In the genomic region with DNA sequence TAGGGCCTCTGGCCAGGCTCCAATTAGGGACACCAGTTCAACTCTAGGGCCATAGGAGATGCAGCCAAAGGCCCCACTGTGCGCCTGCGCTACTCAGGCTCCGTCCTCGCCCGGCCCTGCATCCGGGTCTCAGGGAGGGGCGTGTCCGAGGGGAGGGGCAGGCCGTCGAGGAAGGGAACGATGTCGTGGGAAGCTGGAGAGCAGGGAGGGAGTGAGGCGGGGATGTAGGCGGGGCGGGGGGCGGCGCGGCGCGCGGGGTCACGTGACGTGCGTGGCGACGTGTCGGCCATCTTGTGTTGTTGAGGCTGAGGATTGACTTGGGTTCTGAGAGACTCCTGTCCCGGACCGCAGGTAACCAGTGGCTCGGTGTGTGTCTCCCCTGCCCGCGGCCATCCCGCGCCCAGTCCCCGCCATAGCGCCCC, we compare ENCODE assay signal across 8 mouse cellular contexts. TPM values are rescaled to one million over a fixed set of nuclear protein-coding genes. Genes with fewer than 3 reads are reported as not detected.
DNase-seq lines count a peak whose midpoint lies in the region; ATAC-seq and TF ChIP-seq lines count a peak whose summit lies in the region.

TSS of gene Gigyf2 (plus strand) at position 257 of the 422 bp plus-strand sequence.

- ATAC-seq in G1E (ENCODE audit: extremely low read depth, insufficient number of reproducible peaks, low FRiP score, poor library complexity, severe bottlenecking), result peak; percentile 98
- ATAC-seq in forebrain, embryonic 16.5 days, result peak; percentile 98
- peak; percentile 98 for ATAC-seq in lung, embryonic 14.5 days (ENCODE audit: insufficient read depth)

- TF ChIP-seq POLR2A in olfactory bulb, adult 2 months (IDR thresholded peaks at IDR 0.05; ENCODE audit: insufficient read depth, low read depth, low read length), result peak; percentile 55
- 0 out of 2 replicates have a peak, but pooled peaks have one; percentile 48 for TF ChIP-seq POLR2A in thymus, adult 2 months (IDR thresholded peaks at IDR 0.05; ENCODE audit: control insufficient read depth, extremely low read depth, insufficient read depth, low read length, poor library complexity)

- no peaks in the 10 kb centered on the region for H3K9me3 ChIP-seq in G1E (replicated peaks)
- 0 out of 2 replicates have a peak, but pooled peaks cover 1% of the 10 kb centered on the region for H3K9me3 ChIP-seq in forebrain, embryonic 16.5 days (ENCODE audit: control insufficient read depth, low read length)
- no peaks in the 10 kb centered on the region for H3K9me3 ChIP-seq in lung, embryonic 14.5 days (ENCODE audit: low read depth, low read length)

- H3K27ac ChIP-seq in forebrain, embryonic 16.5 days (ENCODE audit: low read length), result peak within 1 kb of the TSS; percentile 92
- H3K27ac ChIP-seq in layer of hippocampus, adult 2 months, result peak within 1 kb of the TSS; percentile 94
- peak within 1 kb of the TSS; percentile 92 for H3K27ac ChIP-seq in lung, embryonic 14.5 days (ENCODE audit: low read depth)
- H3K27ac ChIP-seq in olfactory bulb, adult 2 months (ENCODE audit: insufficient read depth, low read depth, low read length), result peak within 1 kb of the TSS; percentile 50
- H3K27ac ChIP-seq in thymus, adult 2 months (ENCODE audit: control insufficient read depth, insufficient read depth, low read length), result no peak within 1 kb of the TSS

- TF ChIP-seq CTCF in G1E (IDR thresholded peaks at IDR 0.05; ENCODE audit: low read depth, low read length), result no peak
- TF ChIP-seq CTCF in layer of hippocampus, adult 2 months (conservative IDR thresholded peaks at IDR 0.05), result no peak
- TF ChIP-seq CTCF in lung, embryonic 14.5 days (IDR thresholded peaks at IDR 0.05; ENCODE audit: low read depth), result no peak
- no peak for TF ChIP-seq CTCF in olfactory bulb, adult 2 months (IDR thresholded peaks at IDR 0.05; ENCODE audit: insufficient read depth, low read depth, low read length)
- no peak for TF ChIP-seq CTCF in thymus, adult 2 months (IDR thresholded peaks at IDR 0.05; ENCODE audit: borderline replicate concordance, control insufficient read depth, extremely low read depth, insufficient read depth, low read length, poor library complexity)

- H3K4me2 ChIP-seq in forebrain, embryonic 16.5 days (ENCODE audit: low read length), result peak within 1 kb of the TSS; percentile 81
- H3K4me2 ChIP-seq in lung, embryonic 14.5 days, result peak within 1 kb of the TSS; percentile 64

- DNase-seq in G1E (ENCODE audit: low spot score), result peak; percentile 99
- DNase-seq in cerebellum, adult 18-20 months, result peak; percentile 94 to 95
- peak; percentile 96 for DNase-seq in heart, postnatal 36 days
- DNase-seq in layer of hippocampus, adult 2 months (ENCODE audit: low spot score in 2 of 2), result peak; percentile 95 to 96
- DNase-seq in lung, embryonic 14.5 days, result peak; percentile 96
- DNase-seq in thymus, adult 2 months, result peak; percentile 96

- H3K27me3 ChIP-seq in G1E (ENCODE audit: insufficient read depth, low read length), result no peaks in the 10 kb centered on the region
- H3K27me3 ChIP-seq in forebrain, embryonic 16.5 days (replicated peaks; ENCODE audit: control insufficient read depth, insufficient read depth, low read length), result no peaks in the 10 kb centered on the region
- H3K27me3 ChIP-seq in lung, embryonic 14.5 days (ENCODE audit: insufficient read depth, low read length), result no peaks in the 10 kb centered on the region
- H3K27me3 ChIP-seq in thymus, adult 2 months (ENCODE audit: control insufficient read depth, insufficient read depth, low read length), result no peaks in the 10 kb centered on the region

- H3K4me3 ChIP-seq in G1E (ENCODE audit: low read depth, low read length), result peak within 1 kb of the TSS; percentile 94
- H3K4me3 ChIP-seq in forebrain, embryonic 16.5 days (replicated peaks; ENCODE audit: low read length), result peak within 1 kb of the TSS; percentile 98
- H3K4me3 ChIP-seq in layer of hippocampus, adult 2 months, result peak within 1 kb of the TSS; percentile 98
- H3K4me3 ChIP-seq in lung, embryonic 14.5 days (ENCODE audit: low read depth, low read length), result peak within 1 kb of the TSS; percentile 97
- peak within 1 kb of the TSS; percentile 99 for H3K4me3 ChIP-seq in olfactory bulb, adult 2 months (ENCODE audit: insufficient read depth, low read depth, low read length)
- H3K4me3 ChIP-seq in thymus, adult 2 months (ENCODE audit: control insufficient read depth, insufficient read depth, low read length), result peak within 1 kb of the TSS; percentile 94

- H3K4me1 ChIP-seq in G1E (ENCODE audit: insufficient read depth, low read depth, low read length), result peaks cover 37% of the 10 kb centered on the region
- H3K4me1 ChIP-seq in forebrain, embryonic 16.5 days (replicated peaks; ENCODE audit: control insufficient read depth, insufficient read depth, low read length), result peaks cover 7% of the 10 kb centered on the region
- H3K4me1 ChIP-seq in lung, embryonic 14.5 days (ENCODE audit: insufficient read depth), result no peaks in the 10 kb centered on the region
- H3K4me1 ChIP-seq in olfactory bulb, adult 2 months (ENCODE audit: control insufficient read depth, insufficient read depth, low read length), result no peaks in the 10 kb centered on the region
- H3K4me1 ChIP-seq in thymus, adult 2 months (replicated peaks; ENCODE audit: control insufficient read depth, insufficient read depth, low read length), result no peaks in the 10 kb centered on the region

- peaks cover 15% of the 10 kb centered on the region for H3K36me3 ChIP-seq in G1E (replicated peaks)
- H3K36me3 ChIP-seq in forebrain, embryonic 16.5 days (ENCODE audit: control insufficient read depth, insufficient read depth), result no peaks in the 10 kb centered on the region
- H3K36me3 ChIP-seq in lung, embryonic 14.5 days (ENCODE audit: insufficient read depth), result peaks cover 5% of the 10 kb centered on the region; the same call in 1 of the 2 replicates
- H3K36me3 ChIP-seq in thymus, adult 2 months (ENCODE audit: control insufficient read depth, insufficient read depth, low read length), result no peaks in the 10 kb centered on the region

- under 1% methylated on average over 32 of the region's 36 CpGs for WGBS in forebrain, embryonic 16.5 days
- WGBS in lung, embryonic 14.5 days, result under 1% methylated on average over 36 of the region's 36 CpGs
- 2% methylated on average over 35 of the region's 36 CpGs for WGBS in olfactory bulb, adult 2 months
- under 1% methylated on average over 36 of the region's 36 CpGs for WGBS in thymus, adult 2 months

- H3K9ac ChIP-seq in forebrain, embryonic 16.5 days (replicated peaks; ENCODE audit: low read depth, low read length), result peak within 1 kb of the TSS; percentile 98
- peak within 1 kb of the TSS; percentile 95 for H3K9ac ChIP-seq in lung, embryonic 14.5 days

- intact Hi-C loops in heart, postnatal 36 days (cut with DNase I), result no loop called here

RNA-seq across cellular contexts. Expression of gene Gigyf2, which starts in this region (rescaled TPM):
- total RNA-seq in G1E (2014; fragmentation: Nextera tagmentation), result 122 and 139 TPM in 2 replicates
- 82.4 and 93.3 TPM in 2 replicates for total RNA-seq in G1E (2017)
- 18.8 and 26.7 TPM in 2 replicates for polyA plus RNA-seq in G1E (2012)
- polyA plus RNA-seq in forebrain, embryonic 16.5 days (2015; fragmentation: Nextera tagmentation; extraction: Ambion mirVana), result 70.1 and 70.2 TPM in 2 replicates
- total RNA-seq in heart, postnatal 36 days (2021), result 10 to 100 TPM; 43.3 to 46.4 TPM
- 100 to 1,000 TPM; 144 to 148 TPM for total RNA-seq in layer of hippocampus, adult 2 months (2021)
- polyA plus RNA-seq in lung, embryonic 14.5 days (2014; fragmentation: Nextera tagmentation; extraction: Ambion mirVana), result 46.7 and 49.6 TPM in 2 replicates
- 228 TPM in 1 of 2 replicates, not detected in the other for polyA plus RNA-seq in olfactory bulb, adult 2 months (2012; ENCODE audit: insufficient read depth, insufficient read length, low replicate concordance, missing spikeins)
- polyA plus RNA-seq in thymus, adult 2 months (2012; rRNA removed), result 47.2 and 47.3 TPM in 2 replicates
